Mouse (Mus musculus): ENCODE measurements at regions not wholly inside any gene's neighbourhood (a gene's known extent, or its start where the extent isn't known, plus 50 kb on each side); places are given as distances from the start of the nearest gene placed in this dataset.

DNA sequence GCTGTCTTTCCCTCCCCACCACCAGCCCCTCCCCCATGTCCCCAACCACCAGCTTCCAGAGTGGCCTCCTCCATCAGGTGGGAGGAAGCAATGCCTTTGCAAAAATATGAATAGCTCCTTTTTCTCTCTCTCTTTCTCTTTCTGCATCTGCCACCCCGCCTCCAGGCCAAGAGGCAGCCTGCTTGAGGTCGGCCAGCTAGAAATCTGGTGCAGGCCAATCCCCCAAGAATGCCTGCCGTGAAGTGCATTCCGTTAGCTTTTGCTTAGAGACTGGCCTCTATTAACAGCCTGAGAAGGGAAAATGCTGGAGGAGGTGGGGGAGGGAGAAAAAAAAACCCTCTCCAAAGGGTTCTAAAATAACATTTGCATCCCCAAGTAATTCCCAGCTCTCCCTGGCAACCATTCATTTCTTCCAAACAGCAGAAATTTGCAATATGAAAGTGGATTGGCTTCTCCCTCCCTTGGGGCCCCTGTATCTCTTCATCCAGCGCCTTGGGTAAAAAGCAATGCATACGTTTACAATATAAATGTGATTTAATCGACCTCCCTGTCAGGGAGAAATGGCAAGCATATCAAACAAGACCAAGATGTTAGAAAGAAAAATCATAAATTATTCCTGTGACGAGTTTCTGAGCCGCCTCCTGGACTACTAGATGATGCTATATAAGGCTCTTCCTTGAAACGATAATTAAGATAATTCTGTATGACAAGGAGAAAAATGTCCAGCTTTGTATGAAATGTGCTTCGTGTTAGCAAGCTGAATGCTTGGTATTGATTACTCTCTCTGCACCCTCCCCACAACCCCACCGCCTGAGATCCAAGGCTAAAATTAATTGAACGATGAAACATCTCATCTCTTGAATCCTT, 339.8 kb downstream of the Rps24 start:
- DNase-seq (ENCODE audit: extremely low read depth, insufficient read length, low spot score), result no peak

DNA sequence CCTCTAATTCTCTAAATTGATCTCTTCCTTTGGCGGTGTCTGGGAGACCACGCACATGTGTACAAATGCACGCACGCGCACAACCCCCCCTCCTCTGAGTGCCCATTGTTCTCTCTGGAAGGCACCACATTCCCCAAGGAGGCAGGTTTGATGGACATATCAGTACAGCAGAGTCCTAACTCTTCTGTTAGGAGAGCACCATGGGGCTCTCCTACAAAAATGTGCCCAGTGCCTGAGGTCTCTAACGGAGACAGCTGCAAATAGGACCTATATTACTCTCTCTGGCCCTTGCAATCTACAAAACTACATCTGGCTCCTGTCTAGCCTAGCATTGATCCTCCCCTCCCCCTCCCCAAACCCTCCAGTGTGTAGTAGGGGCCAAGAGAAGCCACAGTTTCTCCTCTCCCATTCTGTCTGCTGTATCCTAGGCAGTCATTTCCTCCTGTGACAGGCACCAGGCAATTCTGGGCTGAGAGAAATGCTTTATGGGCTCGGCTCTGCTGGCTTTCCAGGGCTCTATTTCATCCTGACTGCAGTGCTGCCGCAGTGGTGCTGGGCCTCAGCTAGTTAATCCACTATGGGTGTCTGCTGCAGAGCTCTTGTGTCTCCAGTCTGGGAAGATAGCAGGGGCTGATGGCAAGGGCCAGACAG, 340.6 kb downstream of the Rps24 start:
- DNase-seq (ENCODE audit: extremely low read depth, insufficient read length, low spot score), result no peak

DNA sequence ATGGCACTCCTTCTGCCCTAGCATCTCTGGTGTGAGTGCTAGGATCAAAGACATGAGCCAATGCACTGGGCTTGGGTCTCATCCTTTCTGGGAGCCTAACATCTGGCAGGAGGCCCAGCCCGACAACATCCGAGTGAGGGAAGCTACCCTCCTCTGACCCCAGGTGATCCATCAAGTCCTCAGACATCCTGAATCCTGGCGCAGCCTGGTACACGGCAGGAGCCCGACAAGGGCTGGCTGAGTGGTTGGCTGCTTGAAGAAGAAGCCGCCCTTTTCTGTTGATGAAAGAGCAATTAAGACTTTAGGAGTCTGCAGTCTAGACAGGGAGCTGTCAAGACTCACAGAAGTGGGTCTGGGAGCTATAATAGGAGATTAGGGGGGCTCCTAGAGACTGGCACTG, 342.1 kb downstream of the Rps24 start:
- DNase-seq (ENCODE audit: extremely low read depth, insufficient read length, low spot score), result no peak

DNA sequence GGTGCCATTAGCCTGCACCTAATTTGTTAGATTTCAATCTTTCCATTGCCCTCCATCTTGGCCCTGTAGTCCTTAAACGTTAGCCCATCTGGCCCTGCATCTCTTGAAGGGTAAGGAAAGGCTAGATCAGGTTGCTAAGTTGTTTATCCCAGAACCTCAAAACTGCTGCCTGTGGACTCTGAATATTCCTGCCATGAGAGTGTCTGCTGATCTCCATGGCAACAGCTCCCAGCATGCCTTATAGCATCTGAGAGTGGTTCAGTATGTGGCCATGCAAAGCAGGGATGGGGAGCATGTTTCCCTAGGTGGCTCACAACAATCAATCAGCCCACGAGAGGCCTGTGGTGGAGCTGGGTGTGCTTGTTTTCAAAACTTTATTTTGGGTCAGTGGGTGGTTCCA, 346.3 kb downstream of the Rps24 start:
- DNase-seq (ENCODE audit: extremely low read depth, insufficient read length, low spot score), result no peak

DNA sequence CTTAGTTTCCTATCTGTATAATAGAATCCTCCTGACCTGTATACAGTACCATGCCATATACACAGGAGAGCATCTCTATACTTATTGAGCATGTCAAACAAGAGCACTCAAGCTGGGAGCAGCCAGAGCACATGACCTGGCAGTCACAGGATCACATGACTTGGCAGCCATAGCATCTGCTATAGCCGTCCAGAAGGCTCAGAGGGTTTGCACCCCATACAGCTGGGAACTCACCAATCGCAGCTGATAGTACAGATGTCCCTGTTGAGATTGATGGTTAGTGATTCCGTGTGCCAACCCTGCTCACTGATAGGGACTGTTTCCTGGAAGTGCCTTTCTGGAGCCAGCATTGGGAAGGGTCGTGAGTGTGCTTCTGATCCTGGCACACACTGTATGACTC, 351.3 kb downstream of the Rps24 start:
- DNase-seq (ENCODE audit: extremely low read depth, insufficient read length, low spot score), result no peak

DNA sequence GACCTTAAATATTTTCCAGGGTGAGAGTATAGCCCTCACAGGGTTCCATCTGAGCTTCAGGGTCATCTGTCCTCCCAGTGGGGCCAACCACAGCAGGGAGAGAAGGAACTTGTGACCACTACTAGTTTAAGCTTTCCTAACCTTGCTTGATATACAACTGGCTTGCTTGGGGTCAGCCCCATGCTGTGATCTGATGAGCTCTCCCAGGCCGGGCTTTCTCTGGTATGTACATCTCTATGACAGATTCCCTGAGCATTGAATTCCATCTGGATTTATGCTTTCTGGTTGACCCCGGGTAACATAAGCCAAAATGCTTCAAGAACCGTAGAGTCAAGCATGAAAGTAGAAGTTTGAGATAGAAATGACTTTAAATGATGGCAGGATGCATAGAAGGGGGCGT, 352.1 kb downstream of the Rps24 start:
- DNase-seq (ENCODE audit: extremely low read depth, insufficient read length, low spot score), result no peak

DNA sequence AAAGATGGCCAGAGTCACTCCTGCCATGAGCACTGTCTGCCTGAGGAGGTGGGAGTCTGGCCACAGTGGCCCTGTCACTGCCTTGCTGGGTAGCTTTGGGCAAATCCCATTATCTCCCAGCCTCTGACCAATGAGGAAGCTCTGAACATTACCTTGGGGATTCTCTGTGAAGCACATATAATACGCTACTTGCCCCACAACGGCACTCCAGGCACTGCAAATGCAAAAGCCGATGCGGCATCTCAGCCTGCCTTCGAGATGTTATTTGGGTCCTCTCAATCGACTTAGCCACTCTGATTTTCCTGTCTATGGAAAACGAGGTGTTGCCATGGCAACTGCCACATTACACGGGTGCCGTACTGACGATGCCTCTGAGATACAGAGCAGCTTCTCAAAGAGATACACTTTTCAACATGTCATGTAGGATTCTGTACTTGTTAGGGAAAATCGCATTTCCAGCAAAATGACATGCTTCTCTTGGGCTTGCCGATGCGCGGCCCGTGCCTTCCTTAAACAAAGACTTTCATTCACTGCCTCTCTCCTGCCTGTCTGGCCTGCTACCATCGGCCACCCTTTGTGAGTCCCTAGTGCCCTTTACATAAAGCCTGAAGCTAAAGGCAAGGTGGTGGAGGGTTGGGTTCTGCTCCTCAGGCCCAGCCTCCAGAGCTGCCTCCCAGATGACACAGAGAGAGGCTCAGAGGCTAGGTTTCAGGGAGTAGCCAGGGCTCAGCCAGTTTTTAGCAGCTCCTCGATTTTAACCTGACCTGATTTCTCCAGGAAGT, 355.0 kb downstream of the Rps24 start:
- no peak for DNase-seq (ENCODE audit: extremely low read depth, insufficient read length, low spot score)

DNA sequence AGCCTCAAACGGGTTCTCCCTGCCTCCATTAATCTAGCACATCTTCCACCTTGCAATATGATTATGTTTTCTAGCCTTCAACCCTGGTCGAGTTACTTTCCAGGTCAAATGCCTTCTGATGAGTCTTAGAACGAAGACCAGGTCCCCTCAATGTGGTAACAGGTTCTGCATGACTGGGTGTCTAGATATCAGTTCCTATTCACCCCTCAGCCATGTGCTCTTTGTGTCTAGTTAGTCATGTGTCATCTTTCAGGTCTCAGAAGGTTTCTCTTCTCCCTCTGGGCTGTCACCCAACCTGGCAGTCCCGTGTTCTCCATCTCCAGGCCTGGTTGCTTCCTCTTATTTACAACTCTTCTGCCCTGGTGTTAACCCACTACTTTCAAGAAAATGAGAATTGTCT, 356.7 kb downstream of the Rps24 start:
- no peak for DNase-seq (ENCODE audit: extremely low read depth, insufficient read length, low spot score)

DNA sequence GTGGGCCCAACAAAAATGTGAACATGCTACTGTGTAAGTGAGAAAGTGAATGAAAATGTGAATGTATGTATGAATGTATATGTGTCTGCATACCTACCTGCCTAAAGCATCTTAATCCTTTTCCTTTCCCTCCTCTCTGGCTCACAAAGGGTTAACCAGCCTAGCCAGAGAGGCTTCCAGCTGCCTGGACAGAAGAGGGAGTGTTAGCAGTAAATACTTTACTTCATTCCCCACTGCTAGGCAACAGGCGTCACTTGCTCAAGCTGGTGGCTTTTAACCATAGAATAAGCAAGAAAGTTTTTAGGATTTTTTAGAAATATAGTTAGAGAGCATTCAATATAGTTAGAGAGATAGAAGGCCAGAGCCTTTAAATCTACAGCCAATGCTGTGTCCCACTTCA, 363.6 kb downstream of the Rps24 start:
- DNase-seq (ENCODE audit: extremely low read depth, insufficient read length, low spot score), result no peak

DNA sequence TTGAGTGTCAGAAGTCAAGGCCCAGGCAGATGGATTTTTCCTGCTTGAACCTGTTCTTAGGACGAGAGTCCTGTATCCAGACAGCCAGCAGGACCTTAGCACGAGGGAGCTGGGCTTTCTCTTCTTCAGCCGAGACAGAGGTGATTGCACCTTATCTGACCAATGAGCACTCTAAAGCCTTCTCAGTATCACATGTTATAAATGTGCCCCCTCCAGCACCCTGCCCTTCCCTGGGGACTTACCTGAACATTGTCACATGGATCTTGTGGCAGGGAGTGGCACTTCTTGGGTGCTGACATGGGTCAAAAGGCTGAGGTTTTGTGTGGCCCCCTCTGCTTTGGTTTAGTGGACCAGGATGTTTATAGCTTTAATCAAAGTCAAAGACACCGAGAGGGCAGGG, 367.5 kb downstream of the Rps24 start:
- DNase-seq (ENCODE audit: extremely low read depth, insufficient read length, low spot score), result no peak

DNA sequence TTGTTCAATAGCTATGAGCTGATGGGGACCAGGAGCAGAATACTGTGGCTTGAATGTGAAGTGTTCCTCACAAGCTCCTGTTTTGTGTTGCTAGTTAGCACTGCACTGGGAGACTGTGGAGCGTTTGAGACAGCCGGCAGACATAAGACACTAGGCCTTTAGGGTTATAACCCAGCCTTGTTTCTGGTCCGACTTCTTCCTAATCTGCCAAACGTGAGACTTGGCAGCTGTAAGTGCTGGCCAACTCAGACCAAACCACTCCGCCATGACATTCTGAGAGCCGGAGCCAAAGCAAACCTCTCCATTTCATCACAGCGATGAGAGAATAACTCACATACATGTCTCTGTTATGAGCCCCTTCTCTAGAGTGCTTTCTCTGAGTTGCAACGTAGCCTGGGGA, 375.2 kb downstream of the Rps24 start:
- DNase-seq (ENCODE audit: extremely low read depth, insufficient read length, low spot score), result no peak

DNA sequence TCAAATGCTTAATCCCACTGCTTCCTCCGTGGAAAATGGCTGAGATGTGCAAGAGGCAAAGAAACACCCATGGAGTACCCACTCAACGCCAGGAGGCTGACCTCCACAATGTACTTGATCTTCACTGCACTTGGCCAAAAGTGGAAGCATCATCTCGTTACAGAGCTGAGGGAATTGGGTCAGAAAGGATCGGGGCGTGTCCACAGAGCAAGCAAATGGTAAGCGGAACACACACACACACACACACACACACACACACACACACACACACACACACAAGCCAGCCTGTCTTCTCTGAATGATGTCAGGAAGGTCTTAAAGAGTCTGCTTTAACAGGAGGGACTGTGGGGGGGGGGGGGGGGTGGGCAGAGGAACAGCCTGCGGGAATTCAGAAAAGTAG, 375.7 kb downstream of the Rps24 start:
- no peak for DNase-seq (ENCODE audit: extremely low read depth, insufficient read length, low spot score)

DNA sequence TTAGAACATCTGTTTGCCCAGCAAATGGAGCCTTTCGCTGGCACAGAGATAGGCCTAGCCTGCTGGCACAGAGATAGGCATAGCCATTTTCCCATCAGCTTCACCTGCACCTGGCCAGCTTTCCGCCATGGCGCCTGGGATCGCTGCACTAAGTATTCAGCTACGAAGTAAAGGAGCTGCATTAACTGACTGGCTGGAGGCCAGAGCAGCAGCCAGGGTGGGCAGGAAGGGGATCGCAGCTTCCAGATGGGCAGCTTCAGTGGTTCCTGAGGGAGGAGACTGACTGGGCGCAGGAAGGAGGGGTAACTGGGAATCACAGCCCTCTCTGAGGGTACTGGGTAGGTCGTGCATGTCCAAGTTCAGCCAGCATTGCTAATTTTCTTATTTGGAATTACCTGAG, 376.2 kb downstream of the Rps24 start:
- DNase-seq (ENCODE audit: extremely low read depth, insufficient read length, low spot score), result no peak

DNA sequence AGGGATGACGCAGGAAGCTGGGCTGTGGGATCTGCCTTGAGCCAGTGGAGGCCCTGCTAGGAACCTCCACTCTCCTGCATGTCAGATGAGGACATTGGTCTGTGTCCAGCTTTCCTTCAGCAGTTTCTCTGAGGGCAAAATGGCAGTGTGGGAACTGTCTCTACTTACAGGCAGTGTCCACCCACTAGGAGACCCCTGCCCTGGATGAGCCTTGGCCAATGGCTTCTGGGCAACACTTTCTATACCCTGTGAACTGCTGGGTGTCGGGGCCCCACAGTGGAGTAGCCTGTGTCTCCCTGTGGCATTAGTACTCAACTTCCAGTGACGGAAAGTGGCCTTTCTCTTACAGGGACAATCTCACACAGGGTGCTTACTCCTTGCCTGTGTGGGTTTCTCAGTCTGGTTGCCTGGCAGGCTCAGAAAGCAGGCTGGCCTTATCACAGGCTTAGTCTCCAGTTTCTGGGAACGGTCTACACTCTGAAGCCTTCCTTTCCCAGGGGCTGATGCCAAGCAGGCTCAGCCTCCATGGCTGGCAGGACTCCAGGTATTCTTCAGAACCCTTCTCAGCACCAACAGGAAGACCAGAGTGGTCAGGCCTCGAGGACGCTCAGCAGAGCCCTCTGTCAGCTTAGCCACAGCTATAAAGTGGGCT, 378.8 kb downstream of the Rps24 start:
- no peak for DNase-seq (ENCODE audit: extremely low read depth, insufficient read length, low spot score)

DNA sequence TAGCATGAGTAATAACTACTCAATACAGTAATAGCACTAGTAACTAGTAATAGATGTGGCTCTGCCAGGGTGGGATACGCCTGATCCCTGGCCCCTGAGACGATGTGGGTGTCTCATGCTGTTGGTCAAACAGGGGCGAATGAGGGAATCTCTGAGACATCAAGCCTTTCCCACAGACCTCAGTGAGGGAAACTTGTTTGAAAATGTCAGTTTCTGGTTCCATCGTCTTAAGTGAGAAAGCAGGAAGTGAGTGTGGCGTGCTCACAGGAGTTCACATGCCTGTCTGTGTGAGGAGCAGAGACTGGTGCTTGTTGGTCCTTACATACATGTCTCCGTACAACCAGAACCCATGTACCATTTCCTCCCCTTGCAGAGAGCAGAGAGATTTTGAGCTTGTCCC, 380.9 kb downstream of the Rps24 start:
- no peak for DNase-seq (ENCODE audit: extremely low read depth, insufficient read length, low spot score)

DNA sequence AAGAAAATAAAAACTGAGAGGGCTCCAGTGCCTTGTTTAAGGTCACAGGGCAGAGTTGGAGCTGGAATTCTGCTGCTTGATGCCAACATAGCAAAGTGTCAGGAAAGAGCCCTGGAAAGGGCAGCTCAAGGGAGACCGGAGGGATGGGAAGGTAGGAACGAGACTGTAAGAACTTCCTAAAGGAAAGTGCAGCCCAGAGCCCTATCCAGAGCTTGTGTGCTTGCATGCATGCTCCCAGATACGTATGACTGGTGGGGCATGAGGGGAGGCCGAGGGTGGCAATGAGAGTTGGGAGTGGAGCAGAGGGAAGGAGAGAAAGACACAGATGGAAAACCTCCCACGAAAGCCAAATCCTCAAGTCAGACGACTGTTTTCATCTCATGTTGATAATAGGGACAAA, 381.8 kb downstream of the Rps24 start:
- DNase-seq (ENCODE audit: extremely low read depth, insufficient read length, low spot score), result no peak

DNA sequence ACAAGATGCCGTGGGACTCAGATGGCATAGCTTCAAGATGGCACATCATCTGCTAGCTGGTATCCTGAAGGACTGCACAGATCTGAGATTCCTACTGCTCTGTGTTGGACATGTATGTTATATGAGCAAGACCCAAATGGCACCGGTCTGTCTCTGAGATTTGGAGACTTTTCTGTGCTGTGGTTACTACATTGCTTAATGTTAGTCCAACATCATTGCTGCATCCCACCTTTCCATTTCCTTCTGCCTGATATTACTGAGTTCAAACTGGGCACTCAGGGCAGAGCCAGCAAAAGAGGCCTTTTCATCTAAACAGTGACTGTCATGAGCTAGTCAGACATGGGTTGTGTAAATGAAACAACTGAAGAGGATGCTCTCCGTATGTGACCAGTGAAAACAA, 383.3 kb downstream of the Rps24 start:
- no peak for DNase-seq (ENCODE audit: extremely low read depth, insufficient read length, low spot score)

DNA sequence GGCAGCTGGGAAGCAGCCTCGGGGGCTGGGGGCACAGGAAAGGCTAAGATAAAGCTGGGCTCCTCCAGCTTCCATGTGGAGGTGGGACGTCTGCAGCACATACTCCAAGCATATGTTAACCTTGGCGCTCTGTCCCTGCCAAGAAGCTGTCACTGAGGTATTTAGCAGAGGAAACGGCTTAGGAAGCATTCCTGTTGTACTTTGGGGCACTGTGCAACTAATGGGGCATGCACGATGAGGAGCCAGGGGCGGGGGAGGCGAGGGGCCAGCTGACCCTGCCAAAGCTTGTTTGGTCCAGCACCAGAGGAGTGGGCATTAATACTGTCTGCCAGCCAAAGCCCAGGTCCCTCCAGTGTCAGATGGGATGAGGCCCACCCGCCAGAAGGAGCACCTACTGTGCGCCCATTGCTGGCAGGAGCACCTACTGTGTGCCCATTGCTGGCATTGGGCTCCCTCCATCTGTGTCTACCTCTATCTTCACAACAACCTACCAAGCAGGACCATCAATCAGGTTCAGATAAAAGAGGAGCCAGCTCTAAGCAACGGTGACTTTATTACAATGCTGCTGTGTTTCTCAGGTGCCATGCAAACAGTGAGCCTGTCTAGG, 384.6 kb downstream of the Rps24 start:
- DNase-seq (ENCODE audit: extremely low read depth, insufficient read length, low spot score), result no peak

DNA sequence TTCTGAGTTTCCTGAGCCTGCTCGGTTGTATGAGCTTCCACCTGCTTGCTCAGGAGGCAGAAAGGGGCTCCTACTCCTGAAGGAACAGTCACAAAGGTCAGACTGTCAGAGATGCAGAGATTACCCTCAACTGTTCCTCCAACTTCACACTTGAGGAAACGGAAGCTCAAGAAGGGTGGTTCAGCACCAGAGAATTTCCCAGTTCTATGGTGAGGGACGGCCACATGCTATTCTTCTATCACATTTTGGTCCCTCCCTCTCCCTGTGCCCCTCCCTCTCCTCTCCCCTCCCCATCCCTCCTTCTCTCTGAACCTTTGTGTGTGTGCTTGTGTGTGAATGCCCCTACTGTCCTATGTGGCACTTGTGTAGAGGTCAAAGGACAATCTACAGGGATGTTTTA, 386.0 kb downstream of the Rps24 start:
- DNase-seq (ENCODE audit: extremely low read depth, insufficient read length, low spot score), result no peak

DNA sequence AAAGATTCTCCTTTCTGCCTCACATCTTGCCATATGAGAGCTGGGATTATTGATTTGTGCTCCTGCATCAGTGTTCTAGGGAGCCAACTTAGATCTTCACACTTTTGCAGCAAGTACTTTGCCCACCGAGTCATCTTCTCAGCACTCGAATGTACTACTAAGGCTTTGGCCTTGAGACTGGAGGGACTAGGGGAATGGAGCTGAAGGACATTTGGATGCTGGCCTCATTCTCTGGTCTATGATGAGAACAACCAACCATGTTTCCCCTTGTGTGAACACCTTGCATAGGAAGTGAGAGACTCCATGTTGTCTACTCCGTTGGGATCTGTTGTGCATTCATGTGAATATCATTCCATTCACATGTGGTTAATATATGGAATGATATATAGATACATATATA, 386.5 kb downstream of the Rps24 start:
- no peak for DNase-seq (ENCODE audit: extremely low read depth, insufficient read length, low spot score)

Measured in 3134 (cell line).